Comparison of ENCODE assay signal across 8 mouse cellular contexts in the genomic region with DNA sequence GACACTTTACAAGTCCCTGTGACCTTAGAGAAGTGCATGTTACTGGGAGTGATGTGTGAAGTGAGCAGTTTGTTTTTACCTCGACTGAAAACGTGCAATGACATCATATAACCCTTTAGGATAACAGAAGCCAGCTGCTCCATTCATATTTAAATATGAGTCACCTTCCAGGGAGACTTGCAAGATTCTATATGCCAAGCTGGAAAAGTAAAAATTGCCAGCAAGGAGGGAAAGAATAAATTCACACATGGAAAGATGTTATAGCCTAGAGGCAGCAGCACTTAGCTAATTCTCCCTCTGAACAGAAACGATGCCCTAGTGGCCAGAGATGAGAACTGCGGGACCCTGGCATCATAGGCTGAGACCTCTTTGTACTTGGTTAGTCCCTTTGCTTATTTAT.
DNase-seq lines count a peak whose midpoint lies in the region; ATAC-seq and TF ChIP-seq lines count a peak whose summit lies in the region.

No protein-coding gene starts in this region.

- H3K9me3 ChIP-seq in forebrain, embryonic 13.5 days (replicated peaks) = no peaks in the 10 kb centered on the region
- H3K9me3 ChIP-seq in forebrain, embryonic 15.5 days = no peaks in the 10 kb centered on the region
- H3K9me3 ChIP-seq in liver, embryonic 14.5 days (ENCODE audit: control insufficient read depth, low read length) = no peaks in the 10 kb centered on the region
- no peaks in the 10 kb centered on the region for H3K9me3 ChIP-seq in liver, embryonic 12.5 days (replicated peaks)

- TF ChIP-seq EP300 in liver, embryonic 14.5 days (IDR thresholded peaks at IDR 0.05; ENCODE audit: low read depth) = no peak

- WGBS in forebrain, embryonic 13.5 days = 47% methylated on average over 4 of the region's 4 CpGs
- 32% methylated on average over 4 of the region's 4 CpGs for WGBS in forebrain, embryonic 15.5 days
- 34% methylated on average over 4 of the region's 4 CpGs for WGBS in liver, embryonic 14.5 days (ENCODE audit: insufficient replicate concordance)
- 48% methylated on average over 4 of the region's 4 CpGs for WGBS in liver, embryonic 12.5 days (ENCODE audit: insufficient replicate concordance)
- 50% methylated on average over 4 of the region's 4 CpGs for WGBS in bone marrow, adult 2 months

- no peaks in the 10 kb centered on the region for H3K4me1 ChIP-seq in forebrain, embryonic 13.5 days
- no peaks in the 10 kb centered on the region for H3K4me1 ChIP-seq in forebrain, embryonic 15.5 days
- H3K4me1 ChIP-seq in liver, embryonic 14.5 days (replicated peaks; ENCODE audit: control insufficient read depth in 2 of 2, insufficient read depth in 2 of 2, low read length in 1 of 2) = no peaks in the 10 kb centered on the region
- H3K4me1 ChIP-seq in liver, embryonic 12.5 days = no peaks in the 10 kb centered on the region
- H3K4me1 ChIP-seq in bone marrow, adult 2 months (ENCODE audit: control insufficient read depth, insufficient read depth, low read length) = no peaks in the 10 kb centered on the region

- no peak overlapping the region for H3K4me3 ChIP-seq in forebrain, embryonic 13.5 days
- H3K4me3 ChIP-seq in forebrain, embryonic 15.5 days = no peak overlapping the region
- no peak overlapping the region for H3K4me3 ChIP-seq in liver, embryonic 14.5 days (ENCODE audit: insufficient read depth in 1 of 2, low read depth in 2 of 2, low read length in 2 of 2)
- H3K4me3 ChIP-seq in liver, embryonic 12.5 days = no peak overlapping the region
- H3K4me3 ChIP-seq in bone marrow, adult 2 months (replicated peaks; ENCODE audit: control insufficient read depth, low read depth, low read length) = no peak overlapping the region

- no peak for DNase-seq in liver, embryonic 14.5 days (ENCODE audit: low read depth in 3 of 3, low spot score in 3 of 3)
- DNase-seq in left cerebral cortex, postnatal 4 days = peak; percentile 16
- peak; percentile 34 for DNase-seq in right cerebral cortex, postnatal 4 days
- no peak for DNase-seq in ovary, postnatal 10 days (ENCODE audit: low spot score)

- TF ChIP-seq POLR2A in bone marrow, adult 2 months (IDR thresholded peaks at IDR 0.05; ENCODE audit: borderline replicate concordance, control insufficient read depth, low read depth, low read length) = no peak

- intact Hi-C loops in left cerebral cortex, postnatal 4 days (cut with DNase I) = no loop called here

- 0 out of 2 replicates have a peak, but pooled peaks have one; percentile 41 for ATAC-seq in forebrain, embryonic 13.5 days
- ATAC-seq in forebrain, embryonic 15.5 days (replicated peaks) = no peak; the same call in 1 of the 2 replicates
- ATAC-seq in liver, embryonic 14.5 days (ENCODE audit: insufficient read depth) = no peak
- ATAC-seq in liver, embryonic 12.5 days = no peak

- no peak overlapping the region for H3K9ac ChIP-seq in forebrain, embryonic 13.5 days
- no peak overlapping the region for H3K9ac ChIP-seq in forebrain, embryonic 15.5 days (replicated peaks)
- H3K9ac ChIP-seq in liver, embryonic 14.5 days (replicated peaks) = no peak overlapping the region
- no peak overlapping the region for H3K9ac ChIP-seq in liver, embryonic 12.5 days

- H3K36me3 ChIP-seq in forebrain, embryonic 13.5 days (ENCODE audit: poor library complexity, severe bottlenecking) = no peaks in the 10 kb centered on the region
- H3K36me3 ChIP-seq in forebrain, embryonic 15.5 days = no peaks in the 10 kb centered on the region
- H3K36me3 ChIP-seq in liver, embryonic 14.5 days (replicated peaks; ENCODE audit: control insufficient read depth, insufficient read depth, low read depth) = no peaks in the 10 kb centered on the region
- no peaks in the 10 kb centered on the region for H3K36me3 ChIP-seq in liver, embryonic 12.5 days

- H3K27me3 ChIP-seq in forebrain, embryonic 13.5 days = no peaks in the 10 kb centered on the region
- no peaks in the 10 kb centered on the region for H3K27me3 ChIP-seq in forebrain, embryonic 15.5 days
- H3K27me3 ChIP-seq in liver, embryonic 14.5 days (ENCODE audit: control insufficient read depth, insufficient read depth, low read length) = no peaks in the 10 kb centered on the region
- H3K27me3 ChIP-seq in liver, embryonic 12.5 days (replicated peaks) = no peaks in the 10 kb centered on the region

- H3K27ac ChIP-seq in forebrain, embryonic 13.5 days = no peak overlapping the region
- H3K27ac ChIP-seq in forebrain, embryonic 15.5 days (replicated peaks) = no peak overlapping the region
- no peak overlapping the region for H3K27ac ChIP-seq in liver, embryonic 14.5 days
- no peak overlapping the region for H3K27ac ChIP-seq in liver, embryonic 12.5 days
- H3K27ac ChIP-seq in bone marrow, adult 2 months (ENCODE audit: control insufficient read depth, insufficient read depth, low read depth, low read length, poor library complexity) = no peak overlapping the region

- no peak overlapping the region for H3K4me2 ChIP-seq in forebrain, embryonic 13.5 days
- H3K4me2 ChIP-seq in forebrain, embryonic 15.5 days (replicated peaks) = no peak overlapping the region
- no peak overlapping the region for H3K4me2 ChIP-seq in liver, embryonic 14.5 days (ENCODE audit: low read depth)
- no peak overlapping the region for H3K4me2 ChIP-seq in liver, embryonic 12.5 days

- peak; percentile 48 for TF ChIP-seq CTCF in liver, embryonic 14.5 days (IDR thresholded peaks at IDR 0.05; ENCODE audit: low read depth)
- TF ChIP-seq CTCF in bone marrow, adult 2 months (IDR thresholded peaks at IDR 0.05; ENCODE audit: control insufficient read depth, insufficient read depth, low read length) = peak; percentile 30; the same call in 1 of the 2 replicates

Comparison
In these comparisons a context has a peak if more than half of its experiments do, and no peak if none do; other contexts are left out.
1. DNase-seq: peak in left cerebral cortex, postnatal 4 days (single experiment) and right cerebral cortex, postnatal 4 days (single experiment); none in liver, embryonic 14.5 days (0 of 3) and ovary, postnatal 10 days (single experiment).